Mouse (Mus musculus): ENCODE results near the gene Polq.

GRCm38 (mm10) chr16:37108763-37109162, 97.2 kb downstream of the Polq start:
- TF ChIP-seq CTCF (IDR thresholded peaks at IDR 0.05; ENCODE audit: low read depth, low read length) (no peak), POLR2A (IDR thresholded peaks at IDR 0.05; ENCODE audit: insufficient read depth, low read length) (no peak)

Measured in ES-Bruce4 (cell line).